Mouse (Mus musculus) c-Kit-positive CD71-positive TER-119-positive erythroid progenitor cells, embryonic 14.5 days (primary cell): ENCODE results near the gene Bmt2.

Source experiments
- DNase-seq: peaks from one replicate; pipeline ENCODE4 v3.0.0-alpha.2; 2013; ENCODE audit warnings: low spot score

The Bmt2 gene

GRCm38 (mm10) chr6:13617110-13617509 is 60.7 kb downstream of the Bmt2 start:
- DNase-seq = no peak

GRCm38 (mm10) chr6:13614568-13614967 is 63.2 kb downstream of the Bmt2 start:
- no peak for DNase-seq

GRCm38 (mm10) chr6:13613671-13614070 is 64.1 kb downstream of the Bmt2 start:
- no peak for DNase-seq

GRCm38 (mm10) chr6:13610869-13611268 is 66.9 kb downstream of the Bmt2 start:
- DNase-seq = no peak

- no peak for DNase-seq
Measured at GRCm38 (mm10) chr6:13609353-13610140, 68.2 kb downstream of the Bmt2 start.

GRCm38 (mm10) chr6:13607621-13608493 is 69.9 kb downstream of the Bmt2 start, which contains the start of gene Tmem168:
Tmem168 (minus strand) TSS chr6:13608100.
- peak; percentile 83 for DNase-seq

GRCm38 (mm10) chr6:13606921-13607620 is 70.7 kb downstream of the Bmt2 start:
- peak; percentile 44 for DNase-seq

GRCm38 (mm10) chr6:13606394-13606793 is 71.4 kb downstream of the Bmt2 start:
- no peak for DNase-seq

GRCm38 (mm10) chr6:13603134-13603533 is 74.6 kb downstream of the Bmt2 start:
- DNase-seq = no peak

GRCm38 (mm10) chr6:13601587-13601986 is 76.2 kb downstream of the Bmt2 start:
- DNase-seq = no peak

GRCm38 (mm10) chr6:13598239-13598923 is 79.4 kb downstream of the Bmt2 start:
- no peak for DNase-seq

- no peak for DNase-seq
Measured at GRCm38 (mm10) chr6:13592729-13593345, 84.9 kb downstream of the Bmt2 start.

- no peak for DNase-seq
Measured at GRCm38 (mm10) chr6:13586560-13586959, 91.2 kb downstream of the Bmt2 start.

GRCm38 (mm10) chr6:13586154-13586553 is 91.6 kb downstream of the Bmt2 start:
- DNase-seq = no peak

GRCm38 (mm10) chr6:13584788-13585187 is 93.0 kb downstream of the Bmt2 start:
- no peak for DNase-seq

GRCm38 (mm10) chr6:13582075-13582474 is 95.7 kb downstream of the Bmt2 start:
- DNase-seq = no peak
